Mouse (Mus musculus): ENCODE measurements at regions not wholly inside any gene's neighbourhood (a gene's known extent, or its start where the extent isn't known, plus 50 kb on each side); places are given as distances from the start of the nearest gene placed in this dataset.

DNA sequence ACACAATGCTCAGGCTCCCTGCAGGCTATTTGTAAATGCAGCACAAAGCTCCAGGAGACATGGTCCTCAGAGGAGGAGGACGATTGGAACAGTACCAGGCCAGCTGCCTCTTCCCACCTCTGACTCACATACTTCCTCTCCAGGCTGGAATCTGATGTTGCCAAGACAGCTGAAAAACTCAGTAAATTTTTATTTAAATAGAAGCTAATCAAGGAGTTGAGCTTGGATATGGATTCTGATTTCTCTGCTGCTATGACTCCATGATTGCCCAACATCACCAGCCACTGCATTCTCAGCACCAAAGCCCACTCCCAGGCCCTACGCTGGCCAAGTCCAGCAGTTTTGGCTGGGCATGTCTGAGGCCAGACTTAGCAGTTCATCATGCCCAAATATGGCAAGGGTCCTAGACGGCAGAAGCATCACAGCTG, 282.8 kb upstream of the Mctp2 start:
- TF ChIP-seq POLR2A (IDR thresholded peaks at IDR 0.05; ENCODE audit: low read depth, low read length), result no peak
- TF ChIP-seq CTCF (conservative IDR thresholded peaks at IDR 0.05; ENCODE audit: insufficient read depth, insufficient read length, low read depth, low read length), result no peak
- Histone ChIP-seq H3K4me3 (ENCODE audit: insufficient read depth, low read depth, low read length) (no peak overlapping the region), H3K36me3 (ENCODE audit: control insufficient read depth, insufficient read depth, low read length) (no peaks in the 10 kb centered on the region), H3K27me3 (replicated peaks; ENCODE audit: control insufficient read depth, insufficient read depth, low read length) (no peaks in the 10 kb centered on the region), H3K27ac (ENCODE audit: insufficient read depth, low read depth, low read length) (no peak overlapping the region), H3K4me1 (ENCODE audit: control insufficient read depth, insufficient read depth, low read length) (no peaks in the 10 kb centered on the region)
- DNase-seq, result no peak
- 68% methylated on average over 3 of the region's 3 CpGs for WGBS

DNA sequence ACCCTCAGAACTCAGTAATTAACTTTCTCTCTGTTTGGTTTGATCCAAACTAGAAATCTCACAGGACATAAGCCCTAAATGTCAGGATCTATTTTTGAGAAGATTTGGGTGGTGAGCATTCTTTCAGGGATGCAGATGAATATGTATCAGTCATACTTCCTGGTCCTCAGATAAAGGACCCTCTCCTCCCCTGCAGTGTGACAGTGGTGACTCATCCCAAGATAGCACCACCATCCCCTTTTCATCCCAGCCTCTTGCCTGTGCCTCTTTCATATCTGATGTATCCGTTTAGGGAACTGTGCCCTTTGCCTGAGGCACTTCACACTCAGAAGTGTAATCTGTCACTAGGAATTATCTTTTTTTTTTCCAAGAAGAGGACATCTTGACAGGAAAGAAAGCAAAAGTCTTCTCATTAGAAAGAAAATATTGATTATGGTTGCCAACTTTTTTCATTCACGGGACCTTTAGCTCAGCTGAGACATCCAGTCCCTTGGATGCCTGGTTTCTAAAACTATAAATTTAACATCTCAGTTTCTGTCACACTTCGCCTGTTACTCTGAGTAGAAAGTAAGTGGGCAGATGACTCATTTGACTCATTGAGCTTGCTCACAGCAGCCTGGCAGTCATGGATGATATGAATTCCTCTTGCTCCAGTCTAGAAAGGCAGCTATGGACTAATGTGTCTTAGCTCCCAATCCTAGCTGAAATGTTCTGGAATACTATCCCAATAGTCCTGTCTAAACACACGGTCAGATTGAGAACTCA, 284.1 kb upstream of the Mctp2 start:
- Histone ChIP-seq H3K4me3 (ENCODE audit: insufficient read depth, low read depth, low read length) (no peak overlapping the region), H3K4me1 (ENCODE audit: control insufficient read depth, insufficient read depth, low read length) (no peaks in the 10 kb centered on the region), H3K27me3 (replicated peaks; ENCODE audit: control insufficient read depth, insufficient read depth, low read length) (no peaks in the 10 kb centered on the region), H3K27ac (ENCODE audit: insufficient read depth, low read depth, low read length) (no peak overlapping the region), H3K36me3 (ENCODE audit: control insufficient read depth, insufficient read depth, low read length) (no peaks in the 10 kb centered on the region)
- DNase-seq, result no peak
- no peak for TF ChIP-seq POLR2A (IDR thresholded peaks at IDR 0.05; ENCODE audit: low read depth, low read length)
- no peak for TF ChIP-seq CTCF (conservative IDR thresholded peaks at IDR 0.05; ENCODE audit: insufficient read depth, insufficient read length, low read depth, low read length)
- 68% methylated on average over 4 of the region's 4 CpGs for WGBS

DNA sequence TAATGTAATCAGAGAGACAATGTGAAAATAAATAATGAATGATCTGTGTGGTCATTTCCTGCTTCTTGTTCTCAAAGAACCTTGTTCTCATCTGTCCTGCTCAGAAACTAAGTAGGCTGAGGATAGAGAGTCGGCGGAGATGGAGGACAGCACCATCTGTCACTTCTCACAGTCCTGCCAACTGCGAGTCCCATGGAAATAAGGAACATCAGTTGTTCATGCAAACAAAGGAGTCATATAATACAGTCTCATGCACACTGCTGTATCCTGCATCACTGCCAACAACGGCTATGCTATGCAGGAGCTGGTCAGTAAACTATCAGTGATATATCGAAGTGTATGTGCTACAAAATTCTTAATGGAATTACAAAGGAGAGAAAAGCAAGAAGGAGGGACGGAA, 285.7 kb upstream of the Mctp2 start:
- no peaks in the 10 kb centered on the region for H3K4me1 ChIP-seq (ENCODE audit: control insufficient read depth, insufficient read depth, low read length)
- TF ChIP-seq POLR2A (IDR thresholded peaks at IDR 0.05; ENCODE audit: low read depth, low read length) (no peak), CTCF (conservative IDR thresholded peaks at IDR 0.05; ENCODE audit: insufficient read depth, insufficient read length, low read depth, low read length) (no peak)
- H3K4me3 ChIP-seq (ENCODE audit: insufficient read depth, low read depth, low read length), result no peak overlapping the region
- no peaks in the 10 kb centered on the region for H3K36me3 ChIP-seq (ENCODE audit: control insufficient read depth, insufficient read depth, low read length)
- whole genome bisulfite sequencing, result 67% methylated on average over 6 of the region's 6 CpGs
- no peaks in the 10 kb centered on the region for H3K27me3 ChIP-seq (replicated peaks; ENCODE audit: control insufficient read depth, insufficient read depth, low read length)
- H3K27ac ChIP-seq (ENCODE audit: insufficient read depth, low read depth, low read length), result no peak overlapping the region
- DNase-seq, result no peak

DNA sequence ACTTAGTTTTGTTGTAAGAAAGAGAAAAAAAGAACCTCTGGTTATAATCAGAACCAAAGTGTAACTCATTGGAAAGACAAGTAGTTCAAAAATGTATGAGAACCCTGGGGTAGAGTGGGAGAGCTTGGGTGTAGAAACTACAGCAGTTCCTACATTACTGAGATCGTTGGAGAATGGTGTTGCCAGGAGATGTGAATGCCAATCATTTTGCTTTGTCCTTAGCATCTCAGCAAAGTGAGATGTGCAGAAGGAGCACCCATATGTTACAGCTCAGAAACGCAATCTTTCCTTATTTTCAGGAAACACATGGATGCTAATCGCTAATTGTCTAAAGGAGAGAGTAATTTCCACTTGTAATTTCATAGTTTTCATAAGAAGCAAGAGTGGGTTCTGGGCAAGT, 286.2 kb upstream of the Mctp2 start:
- no peak overlapping the region for H3K4me3 ChIP-seq (ENCODE audit: insufficient read depth, low read depth, low read length)
- H3K27me3 ChIP-seq (replicated peaks; ENCODE audit: control insufficient read depth, insufficient read depth, low read length), result no peaks in the 10 kb centered on the region
- no peak overlapping the region for H3K27ac ChIP-seq (ENCODE audit: insufficient read depth, low read depth, low read length)
- no peak for DNase-seq
- H3K36me3 ChIP-seq (ENCODE audit: control insufficient read depth, insufficient read depth, low read length), result no peaks in the 10 kb centered on the region
- no peak for TF ChIP-seq POLR2A (IDR thresholded peaks at IDR 0.05; ENCODE audit: low read depth, low read length)
- 70% methylated on average over 3 of the region's 3 CpGs for WGBS
- no peaks in the 10 kb centered on the region for H3K4me1 ChIP-seq (ENCODE audit: control insufficient read depth, insufficient read depth, low read length)

DNA sequence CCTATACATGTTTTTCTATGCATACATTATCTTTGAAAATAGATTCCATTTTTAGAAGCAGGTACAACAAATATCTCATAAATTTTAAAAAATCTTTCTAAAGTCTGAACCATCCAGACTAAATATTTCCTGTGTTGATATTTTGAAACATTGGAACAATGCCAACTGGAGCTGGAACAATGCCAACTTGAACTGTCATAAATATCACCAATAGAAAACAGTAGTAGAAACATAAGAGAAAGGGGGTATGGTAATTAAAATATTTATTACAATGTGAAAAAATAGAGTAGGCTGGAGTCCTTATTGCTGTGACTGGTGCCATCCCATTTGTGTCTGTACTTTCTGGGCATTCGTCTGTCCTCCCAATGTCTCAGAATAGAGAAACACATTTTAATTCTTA, 286.9 kb upstream of the Mctp2 start:
- TF ChIP-seq POLR2A (IDR thresholded peaks at IDR 0.05; ENCODE audit: low read depth, low read length) (no peak), CTCF (conservative IDR thresholded peaks at IDR 0.05; ENCODE audit: insufficient read depth, insufficient read length, low read depth, low read length) (no peak)
- H3K27ac ChIP-seq (ENCODE audit: insufficient read depth, low read depth, low read length), result no peak overlapping the region
- 68% methylated on average over 1 of the region's 1 CpGs for WGBS

DNA sequence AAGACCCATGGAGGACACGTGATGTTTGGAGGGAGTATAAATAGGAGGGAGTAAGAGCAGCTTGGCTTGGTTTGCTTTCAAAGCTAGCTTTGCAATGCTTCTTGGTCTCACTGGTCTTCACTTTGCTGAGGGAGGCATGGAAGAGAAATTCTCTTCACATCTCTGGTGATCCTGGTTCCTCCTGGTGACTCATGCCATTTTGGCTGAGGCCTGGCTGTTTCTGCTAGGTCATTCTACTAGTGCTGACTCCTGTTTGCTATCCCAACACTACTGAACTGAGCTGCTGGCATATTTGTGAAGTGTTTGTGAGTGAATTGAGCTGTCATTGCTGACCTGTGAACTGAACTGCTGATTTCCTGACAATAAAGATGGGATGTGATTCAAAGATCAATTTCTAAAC, 288.3 kb upstream of the Mctp2 start:
- Histone ChIP-seq H3K4me3 (ENCODE audit: insufficient read depth, low read depth, low read length) (no peak overlapping the region), H3K27ac (ENCODE audit: insufficient read depth, low read depth, low read length) (no peak overlapping the region), H3K4me1 (ENCODE audit: control insufficient read depth, insufficient read depth, low read length) (no peaks in the 10 kb centered on the region), H3K27me3 (replicated peaks; ENCODE audit: control insufficient read depth, insufficient read depth, low read length) (no peaks in the 10 kb centered on the region), H3K36me3 (ENCODE audit: control insufficient read depth, insufficient read depth, low read length) (no peaks in the 10 kb centered on the region)
- no peak for DNase-seq
- no peak for TF ChIP-seq POLR2A (IDR thresholded peaks at IDR 0.05; ENCODE audit: low read depth, low read length)
- no peak for TF ChIP-seq CTCF (conservative IDR thresholded peaks at IDR 0.05; ENCODE audit: insufficient read depth, insufficient read length, low read depth, low read length)
- whole genome bisulfite sequencing, result 98% methylated on average over 1 of the region's 1 CpGs

More for the DNA sequence above, 286.9 kb upstream of the Mctp2 start:
- H3K4me3 ChIP-seq (ENCODE audit: insufficient read depth, low read depth, low read length), result no peak overlapping the region
- H3K36me3 ChIP-seq (ENCODE audit: control insufficient read depth, insufficient read depth, low read length), result no peaks in the 10 kb centered on the region
- H3K4me1 ChIP-seq (ENCODE audit: control insufficient read depth, insufficient read depth, low read length), result no peaks in the 10 kb centered on the region
- H3K27me3 ChIP-seq (replicated peaks; ENCODE audit: control insufficient read depth, insufficient read depth, low read length), result no peaks in the 10 kb centered on the region
- no peak for DNase-seq

DNA sequence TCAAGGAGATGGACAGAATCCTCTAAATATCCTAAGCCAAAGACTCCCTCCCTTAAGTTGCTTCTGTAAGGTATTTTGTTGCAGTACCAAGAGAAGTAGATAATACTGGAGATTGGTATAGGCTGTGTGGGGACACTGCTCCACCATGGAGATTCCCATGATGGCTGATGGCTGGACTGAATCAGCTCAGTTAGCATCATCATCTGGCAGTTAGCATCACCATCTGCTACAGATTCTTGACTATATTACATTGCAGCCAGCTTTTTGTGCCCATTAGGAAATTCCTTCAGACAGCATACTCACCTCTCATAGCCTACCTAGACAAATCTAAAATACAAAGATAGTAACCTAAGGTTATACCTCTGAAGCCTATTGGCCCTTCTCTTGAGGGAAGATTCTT, 290.6 kb upstream of the Mctp2 start:
- no peak for DNase-seq
- no peaks in the 10 kb centered on the region for H3K36me3 ChIP-seq (ENCODE audit: control insufficient read depth, insufficient read depth, low read length)
- no peaks in the 10 kb centered on the region for H3K4me1 ChIP-seq (ENCODE audit: control insufficient read depth, insufficient read depth, low read length)
- no peak overlapping the region for H3K4me3 ChIP-seq (ENCODE audit: insufficient read depth, low read depth, low read length)
- no peaks in the 10 kb centered on the region for H3K27me3 ChIP-seq (replicated peaks; ENCODE audit: control insufficient read depth, insufficient read depth, low read length)
- TF ChIP-seq POLR2A (IDR thresholded peaks at IDR 0.05; ENCODE audit: low read depth, low read length), result no peak
- TF ChIP-seq CTCF (conservative IDR thresholded peaks at IDR 0.05; ENCODE audit: insufficient read depth, insufficient read length, low read depth, low read length), result no peak
- H3K27ac ChIP-seq (ENCODE audit: insufficient read depth, low read depth, low read length), result no peak overlapping the region

All from kidney, adult 2 months (tissue).